Mouse (Mus musculus) cerebellum, postnatal 4 days (tissue): ENCODE results near the gene Gm20911.
"Not testable (repeated sequence)": the region's sequence is repeated elsewhere in the genome, so short reads cannot be mapped to it uniquely, and the experiment has no call there.

Experiments used
- DNase-seq, 2 experiments: peaks; one replicate each; pipeline ENCODE4 v3.0.0; 2022; ENCODE audit warnings: low spot score in 2 of 2, mixed read lengths in 1 of 2

Gene Gm20911

GRCm38 (mm10) chrY:81457707-81458106 is at the start of gene Gm20911:
TSS of gene Gm20911 (plus strand) at chrY:81458007.
- not testable (repeated sequence) for DNase-seq
